Mouse (Mus musculus) neural tube, embryonic 13.5 days (tissue): ENCODE measurements around the gene Pagr1b. TPM values are rescaled to one million over a fixed set of nuclear protein-coding genes. Genes with fewer than 3 reads are reported as not detected.

Experiments used
- ATAC-seq: fragments of 200-750 bp; cut with Nextera tagmentation; 2 replicates; pipeline ENCODE4 v1.8.0; 2017; ENCODE audit warnings: low read depth, mild to moderate bottlenecking, moderate TSS enrichment, moderate library complexity
- H3K27ac ChIP-seq: fragments of 300-500 bp; sonication (generic); replicated peaks from 2 replicates; pipeline ENCODE4 v1.5.1; 2015; ENCODE audit warnings: moderate library complexity, mild to moderate bottlenecking, inconsistent platforms
- H3K27me3 ChIP-seq: fragments of 300-500 bp; sonication (generic); 2 replicates; pipeline ENCODE4 v1.6.1; 2015; ENCODE audit warnings: mild to moderate bottlenecking, inconsistent platforms
- H3K36me3 ChIP-seq: fragments of 300-500 bp; sonication (generic); 2 replicates; pipeline ENCODE4 v1.6.1; 2015; ENCODE audit warnings: mild to moderate bottlenecking, inconsistent platforms
- H3K4me1 ChIP-seq: fragments of 300-500 bp; sonication (generic); replicated peaks from 2 replicates; pipeline ENCODE4 v1.6.1; 2015; ENCODE audit warnings: inconsistent platforms
- H3K4me2 ChIP-seq: fragments of 300-500 bp; sonication (generic); 2 replicates; pipeline ENCODE4 v1.6.1; 2015; ENCODE audit warnings: inconsistent platforms, mild to moderate bottlenecking, moderate library complexity
- H3K4me3 ChIP-seq: fragments of 300-500 bp; sonication (generic); 2 replicates; pipeline ENCODE4 v1.5.1; 2015; ENCODE audit warnings: mild to moderate bottlenecking, inconsistent platforms
- H3K9ac ChIP-seq: fragments of 300-500 bp; sonication (generic); 2 replicates; pipeline ENCODE4 v1.6.1; 2015; ENCODE audit warnings: moderate library complexity, mild to moderate bottlenecking, inconsistent platforms
- H3K9me3 ChIP-seq: fragments of 300-500 bp; sonication (generic); 2 replicates; pipeline ENCODE4 v1.6.1; 2016; ENCODE audit warnings: inconsistent platforms
- WGBS: fragments of 180-500 bp; shearing (Covaris S2); methylation state at CpG from one replicate; pipeline ENCODE4 v1.1.7; 2015; 5-methylcytosine and 5-hydroxymethylcytosine counted together
- polyA plus RNA-seq: library from polyadenylated mRNA; unstranded; fragments of >200 nt; fragmentation: Nextera tagmentation; extraction: Ambion mirVana; gene quantifications from 2 replicates; pipeline ENCODE4 v1.2.1, GENCODE M21; 2015

Gene Pagr1b
- 0.50 and 0.61 TPM in 2 replicates for polyA plus RNA-seq

DNA sequence TGATC, at the start of gene Pagr1b:
Pagr1b (minus strand) TSS at position 4 of the 5 bp plus-strand sequence.
- Histone ChIP-seq H3K4me1 (peaks cover 69% of the 10 kb centered on the region), H3K27me3 (no peaks in the 10 kb centered on the region), H3K27ac (peak within 1 kb of the TSS; percentile 97), H3K36me3 (peaks cover 35% of the 10 kb centered on the region), H3K9me3 (no peaks in the 10 kb centered on the region), H3K4me2 (peak within 1 kb of the TSS; percentile 92), H3K9ac (peak within 1 kb of the TSS; percentile 96), H3K4me3 (peak within 1 kb of the TSS; percentile 79)
- no peak for ATAC-seq

DNA sequence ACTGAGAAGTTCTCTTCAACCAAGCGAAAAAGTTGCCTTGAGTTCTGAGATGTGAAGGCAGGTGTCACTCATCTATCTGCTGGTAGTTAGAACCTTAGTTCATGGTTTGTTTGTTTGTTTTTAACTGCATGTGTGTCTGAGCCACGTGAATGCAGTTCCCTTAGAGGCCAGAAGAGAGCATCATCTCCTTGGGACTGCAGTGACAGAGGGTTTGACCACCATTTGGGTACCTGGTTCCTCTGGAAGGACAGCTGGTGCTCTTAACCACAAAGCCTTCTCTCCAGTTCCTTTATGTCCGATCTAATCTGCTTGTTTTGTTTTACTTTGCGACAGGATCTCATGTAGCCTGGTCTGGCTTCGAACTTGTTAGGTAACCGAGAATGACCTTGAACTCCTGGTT, 49.3 kb upstream of the Pagr1b start:
- H3K36me3 ChIP-seq = no peaks in the 10 kb centered on the region
- 91% methylated on average over 6 of the region's 6 CpGs for WGBS
- no peak overlapping the region for H3K9ac ChIP-seq
- no peaks in the 10 kb centered on the region for H3K4me1 ChIP-seq
- H3K4me3 ChIP-seq = no peak overlapping the region
- no peaks in the 10 kb centered on the region for H3K9me3 ChIP-seq
- H3K27me3 ChIP-seq = no peaks in the 10 kb centered on the region
- ATAC-seq = no peak
- H3K4me2 ChIP-seq = no peak overlapping the region
- no peak overlapping the region for H3K27ac ChIP-seq

DNA sequence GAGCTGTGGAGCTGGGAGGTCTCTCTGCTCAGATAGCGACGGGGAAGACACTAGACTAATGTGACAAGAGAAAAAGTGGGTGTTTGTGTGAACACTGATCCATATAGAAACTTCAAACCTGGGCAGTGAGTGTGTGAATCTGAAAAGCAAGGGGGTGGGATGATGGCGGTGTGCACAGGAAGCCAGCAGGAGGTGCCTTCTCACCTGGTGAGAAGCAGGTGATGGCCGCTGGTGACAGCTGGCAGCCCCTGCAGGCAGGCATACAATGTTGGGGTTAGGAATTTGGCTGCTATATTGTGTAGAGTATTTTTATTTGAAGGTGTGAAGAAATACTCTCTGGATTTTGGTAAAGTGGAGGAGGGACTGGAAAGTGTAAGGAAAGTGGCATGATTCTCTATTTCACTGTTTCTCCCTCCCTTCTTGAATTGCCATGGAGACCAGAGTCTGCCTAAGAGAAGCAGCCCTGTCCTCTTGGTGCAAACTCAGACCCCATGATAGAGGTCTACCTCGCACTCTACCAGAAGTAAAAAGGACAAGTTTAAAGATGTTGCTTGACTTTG, 38.8 kb upstream of the Pagr1b start:
- no peaks in the 10 kb centered on the region for H3K4me1 ChIP-seq
- no peaks in the 10 kb centered on the region for H3K27me3 ChIP-seq
- WGBS = 75% methylated on average over 5 of the region's 5 CpGs
- H3K4me2 ChIP-seq = no peak overlapping the region
- no peaks in the 10 kb centered on the region for H3K36me3 ChIP-seq
- H3K4me3 ChIP-seq = no peak overlapping the region
- H3K9me3 ChIP-seq = no peaks in the 10 kb centered on the region
- no peak overlapping the region for H3K27ac ChIP-seq
- ATAC-seq = no peak
- no peak overlapping the region for H3K9ac ChIP-seq

DNA sequence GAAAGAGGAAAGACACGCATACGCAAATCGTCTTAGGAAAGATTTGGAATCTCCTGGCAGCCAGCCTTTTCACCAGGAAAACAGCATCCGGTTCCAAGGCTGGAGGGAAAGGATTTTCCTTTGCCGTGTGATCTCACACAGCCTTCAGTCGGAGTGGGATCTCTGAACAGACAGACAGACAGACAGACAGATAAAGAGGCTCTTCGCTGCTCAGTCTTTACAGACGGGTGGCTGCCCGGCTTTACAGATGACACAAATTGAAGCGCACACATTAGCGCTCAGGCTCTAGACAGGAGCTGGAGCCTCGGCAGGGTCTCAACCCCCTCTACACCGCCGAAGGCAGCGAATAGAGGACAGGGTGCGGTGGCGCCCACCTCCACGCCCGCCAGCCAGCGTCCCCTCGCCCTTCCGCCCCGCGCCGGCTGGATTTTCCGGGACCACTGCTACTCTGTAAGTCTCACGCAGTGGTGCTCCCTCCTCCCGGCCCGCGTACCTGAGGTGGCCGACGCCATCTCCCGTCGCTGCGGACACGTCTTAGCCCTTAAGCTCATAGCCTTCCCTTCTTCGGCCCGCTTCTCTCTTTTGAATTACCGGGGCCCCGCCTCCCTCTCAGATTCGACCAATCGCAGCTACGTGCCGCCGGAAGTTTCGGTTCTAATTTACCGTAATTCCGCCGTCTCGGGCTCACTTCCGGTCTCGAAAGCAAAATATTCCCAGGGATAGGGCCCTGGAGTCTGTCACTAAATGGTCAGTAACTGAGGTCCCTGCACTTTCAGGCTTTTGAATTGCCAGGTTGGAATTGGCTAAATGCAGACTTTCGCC, 25.8 kb upstream of the Pagr1b start, which contains the start of gene Kif22:
Kif22 (minus strand) TSS at position 621 of the 822 bp plus-strand sequence.
- WGBS = under 1% methylated on average over 53 of the region's 53 CpGs
- no peaks in the 10 kb centered on the region for H3K36me3 ChIP-seq
- H3K4me3 ChIP-seq = peak within 1 kb of the TSS; percentile 71
- peak within 1 kb of the TSS; percentile 84 for H3K4me2 ChIP-seq
- H3K4me1 ChIP-seq = peaks cover 21% of the 10 kb centered on the region
- no peaks in the 10 kb centered on the region for H3K27me3 ChIP-seq
- peak within 1 kb of the TSS; percentile 53 for H3K27ac ChIP-seq
- H3K9ac ChIP-seq = peak within 1 kb of the TSS; percentile 79
- H3K9me3 ChIP-seq = no peaks in the 10 kb centered on the region
- peak; percentile 87 for ATAC-seq

DNA sequence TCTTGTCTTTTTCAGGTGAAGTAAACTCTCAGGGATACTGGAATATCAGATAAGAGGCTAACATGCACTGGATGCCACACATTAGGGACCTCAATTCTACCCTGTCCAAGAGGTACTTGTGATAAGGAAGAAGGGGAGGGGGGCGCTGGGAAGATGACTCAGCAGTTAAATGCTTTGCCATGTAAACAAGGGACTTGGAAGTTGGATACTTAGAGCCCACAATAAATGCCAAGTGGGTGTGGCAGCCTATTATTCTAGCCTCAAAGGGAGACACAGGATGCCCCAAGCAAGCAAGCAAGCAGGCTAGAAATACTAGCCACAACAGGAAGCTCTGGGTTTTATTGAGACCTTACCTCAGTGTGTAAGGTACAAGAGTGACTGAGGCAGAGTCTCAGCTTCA, 15.0 kb upstream of the Pagr1b start:
- Histone ChIP-seq H3K36me3 (peaks cover 28% of the 10 kb centered on the region), H3K9me3 (no peaks in the 10 kb centered on the region), H3K9ac (no peak overlapping the region), H3K4me3 (no peak overlapping the region), H3K27ac (no peak overlapping the region), H3K4me1 (peaks cover 12% of the 10 kb centered on the region), H3K27me3 (no peaks in the 10 kb centered on the region), H3K4me2 (no peak overlapping the region)
- WGBS = 79% methylated on average over 1 of the region's 1 CpGs
- ATAC-seq = no peak

DNA sequence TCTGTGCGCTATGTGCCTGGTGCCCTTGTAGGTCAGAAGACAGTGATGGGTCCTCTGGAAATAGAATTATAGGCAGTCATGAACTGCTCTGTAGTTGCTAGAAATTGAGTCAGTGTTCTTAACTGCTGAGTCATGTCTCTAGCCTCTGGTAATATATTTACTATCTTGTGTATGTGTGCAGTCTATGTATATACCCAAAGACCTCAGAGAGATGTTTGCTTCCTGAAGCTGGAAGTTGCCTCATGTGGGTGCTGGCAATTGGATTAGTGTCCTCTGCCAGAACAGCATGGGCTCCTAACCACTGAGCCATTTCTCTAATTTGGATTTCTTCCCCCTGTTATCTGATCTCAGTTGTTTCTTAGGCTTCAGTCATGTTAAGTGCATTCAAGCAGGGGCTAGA, 13.9 kb upstream of the Pagr1b start:
- no peak overlapping the region for H3K9ac ChIP-seq
- no peak overlapping the region for H3K4me3 ChIP-seq
- H3K4me1 ChIP-seq = peaks cover 12% of the 10 kb centered on the region
- ATAC-seq = no peak
- peaks cover 28% of the 10 kb centered on the region for H3K36me3 ChIP-seq
- WGBS = 98% methylated on average over 1 of the region's 1 CpGs
- no peak overlapping the region for H3K4me2 ChIP-seq
- H3K9me3 ChIP-seq = no peaks in the 10 kb centered on the region
- H3K27me3 ChIP-seq = no peaks in the 10 kb centered on the region
- no peak overlapping the region for H3K27ac ChIP-seq

DNA sequence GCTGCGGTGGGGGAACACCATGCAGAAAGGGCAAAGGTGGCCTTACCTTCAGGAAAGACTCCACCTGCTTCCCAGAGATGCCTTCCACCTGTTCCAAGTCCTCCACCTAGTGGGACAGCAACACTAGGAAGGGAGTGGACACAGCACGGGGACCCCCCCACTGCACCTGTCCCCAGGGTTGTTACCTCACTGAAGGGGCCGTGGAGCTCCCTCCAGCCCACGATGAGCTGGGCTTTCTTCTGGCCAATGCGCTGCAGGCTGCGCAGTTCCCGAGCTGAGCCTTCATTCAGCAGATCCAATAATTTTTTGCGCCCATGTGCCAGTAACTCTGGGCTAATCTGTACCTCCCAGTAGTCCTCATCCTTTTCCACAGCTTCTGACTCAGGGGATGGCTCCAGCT, 11.6 kb upstream of the Pagr1b start:
- H3K9ac ChIP-seq = peak overlapping the region; percentile 75
- H3K36me3 ChIP-seq = peaks cover 35% of the 10 kb centered on the region
- H3K4me1 ChIP-seq = peaks cover 35% of the 10 kb centered on the region
- H3K27me3 ChIP-seq = no peaks in the 10 kb centered on the region
- H3K4me2 ChIP-seq = peak overlapping the region; percentile 64
- peak; percentile 5; the same call in 1 of the 2 replicates for ATAC-seq
- 60% methylated on average over 8 of the region's 8 CpGs for whole genome bisulfite sequencing
- H3K9me3 ChIP-seq = no peaks in the 10 kb centered on the region
- H3K4me3 ChIP-seq = peak overlapping the region; percentile 97
- peak overlapping the region; percentile 100 for H3K27ac ChIP-seq

DNA sequence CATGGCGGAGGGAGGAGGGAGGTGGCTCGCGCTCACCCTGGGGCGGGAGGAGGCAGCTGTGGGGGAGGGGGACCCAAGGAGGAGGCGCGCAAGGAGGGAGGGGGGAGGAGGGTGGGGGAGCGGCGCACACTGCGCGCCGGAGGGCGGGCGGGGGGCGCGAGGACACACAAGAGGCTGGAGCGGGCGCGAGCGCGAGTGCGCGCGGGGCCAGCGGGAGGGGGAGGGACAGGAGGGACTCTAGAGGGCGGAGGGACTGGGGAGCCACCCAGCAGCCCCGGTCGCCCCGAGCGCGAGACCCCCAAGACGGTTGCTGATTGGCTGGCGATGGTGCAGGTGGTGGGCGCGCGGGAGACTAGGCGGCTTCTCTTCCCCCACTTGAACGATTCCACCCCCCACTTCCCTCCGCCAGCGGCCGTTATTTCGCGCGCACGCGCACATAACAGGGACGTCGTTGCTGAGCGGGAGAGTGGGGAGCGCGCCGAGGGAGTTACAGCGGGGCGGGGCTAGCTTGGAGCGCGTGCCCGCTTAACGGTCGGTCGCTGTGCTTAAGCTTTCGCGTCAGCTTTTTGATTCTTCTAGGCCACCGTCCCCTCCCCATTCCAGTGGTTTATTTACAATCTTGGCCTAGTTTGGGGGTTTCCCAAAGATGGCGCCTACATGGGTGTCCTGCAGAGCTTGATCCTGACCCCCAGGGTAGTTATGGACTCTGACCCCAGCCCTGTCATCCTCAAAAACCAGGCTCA, 10.9 kb upstream of the Pagr1b start, which contains the start of gene Maz:
Maz (minus strand) TSS at position 54 of the 743 bp plus-strand sequence.
- under 1% methylated on average over 38 of the region's 63 CpGs for WGBS
- no peaks in the 10 kb centered on the region for H3K9me3 ChIP-seq
- H3K27ac ChIP-seq = peak within 1 kb of the TSS; percentile 100
- H3K27me3 ChIP-seq = no peaks in the 10 kb centered on the region
- peak; percentile 92 for ATAC-seq
- H3K4me1 ChIP-seq = peaks cover 42% of the 10 kb centered on the region
- peak within 1 kb of the TSS; percentile 100 for H3K9ac ChIP-seq
- peak within 1 kb of the TSS; percentile 99 for H3K4me2 ChIP-seq
- peak within 1 kb of the TSS; percentile 97 for H3K4me3 ChIP-seq
- H3K36me3 ChIP-seq = peaks cover 35% of the 10 kb centered on the region

DNA sequence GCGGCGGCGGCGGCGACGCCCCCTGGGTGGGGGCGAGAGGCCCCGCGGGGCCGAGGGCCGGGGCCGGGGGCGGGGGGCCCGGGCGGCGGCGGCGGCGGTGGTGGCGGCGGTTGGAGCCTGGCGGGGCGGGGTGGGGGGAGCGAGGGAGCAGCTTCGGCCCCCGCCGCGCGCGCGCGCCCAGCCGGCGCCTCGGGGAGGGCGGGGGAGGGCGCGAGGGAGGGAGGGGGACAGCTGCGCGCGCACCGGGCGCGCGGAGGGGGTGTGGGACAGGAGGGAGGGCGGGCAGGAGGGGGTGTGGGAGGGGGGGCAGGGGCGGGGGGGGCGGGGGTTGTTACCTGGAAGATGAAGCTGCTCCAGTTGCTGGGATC, 10.3 kb upstream of the Pagr1b start:
- no peaks in the 10 kb centered on the region for H3K9me3 ChIP-seq
- peak overlapping the region; percentile 97 for H3K4me3 ChIP-seq
- H3K36me3 ChIP-seq = peaks cover 34% of the 10 kb centered on the region
- H3K4me2 ChIP-seq = peak overlapping the region; percentile 99
- peak overlapping the region; percentile 100 for H3K9ac ChIP-seq
- peak overlapping the region; percentile 100 for H3K27ac ChIP-seq
- no CpG with 5 or more reads among the region's 48 CpGs for WGBS
- no peak for ATAC-seq
- no peaks in the 10 kb centered on the region for H3K27me3 ChIP-seq
- peaks cover 48% of the 10 kb centered on the region for H3K4me1 ChIP-seq

DNA sequence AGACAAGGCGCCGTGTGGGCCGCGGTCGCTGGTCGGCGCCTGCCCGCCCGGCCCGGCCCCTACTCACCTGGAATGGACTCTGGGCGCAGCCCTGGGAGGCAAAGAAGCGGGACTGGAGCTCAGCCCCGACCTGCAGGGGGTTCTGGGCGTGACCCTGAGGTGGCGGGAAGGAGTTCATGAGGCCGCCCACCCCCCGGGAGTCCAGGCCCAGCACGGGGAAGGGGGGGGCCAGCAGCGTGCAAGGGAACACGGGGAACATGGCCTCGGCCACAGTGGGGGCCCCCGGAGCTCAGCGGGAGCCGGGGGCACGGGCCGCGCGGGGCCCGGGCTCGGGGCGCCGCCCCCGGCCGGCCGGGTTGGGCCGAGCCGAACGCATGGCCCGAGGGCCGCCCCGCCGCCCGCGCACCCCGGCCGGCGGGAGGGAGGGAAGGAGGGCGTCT, 9.9 kb upstream of the Pagr1b start:
- ATAC-seq = peak; percentile 3; the same call in 1 of the 2 replicates

DNA sequence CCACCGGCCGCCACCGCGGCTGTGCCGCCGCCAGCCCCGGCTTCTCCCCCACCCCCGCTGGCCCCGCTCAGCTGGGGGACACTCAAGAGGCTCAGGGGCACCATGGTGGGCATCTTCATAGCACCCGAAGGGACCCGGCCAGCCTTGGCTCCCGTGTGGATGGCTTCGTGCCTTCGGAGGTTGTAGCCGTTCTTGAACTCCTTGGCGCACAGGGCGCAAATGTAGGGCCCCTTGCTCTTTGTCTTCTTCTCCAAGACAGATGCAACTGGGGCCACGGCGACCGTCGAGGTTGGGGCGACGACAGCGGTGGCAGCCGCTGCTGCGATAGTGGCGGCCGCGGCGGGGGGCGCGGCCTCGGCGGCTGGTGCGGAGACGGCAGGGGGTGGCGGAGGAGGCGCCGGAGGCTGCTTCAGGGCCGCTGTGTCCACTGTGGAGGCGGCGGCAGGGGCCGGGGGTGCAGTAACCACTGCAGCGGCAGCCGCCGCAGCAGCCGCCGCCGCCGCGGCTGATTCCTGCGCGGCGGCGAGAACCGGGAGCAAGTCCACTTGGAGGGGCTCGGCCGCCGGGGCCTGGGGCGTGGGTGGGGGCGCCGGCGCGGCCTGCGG, 9.4 kb upstream of the Pagr1b start:
- H3K27me3 ChIP-seq = no peaks in the 10 kb centered on the region
- no peaks in the 10 kb centered on the region for H3K9me3 ChIP-seq
- H3K4me3 ChIP-seq = peak overlapping the region; percentile 97
- ATAC-seq = no peak
- H3K4me2 ChIP-seq = peak overlapping the region; percentile 99
- H3K36me3 ChIP-seq = peaks cover 28% of the 10 kb centered on the region
- WGBS = under 1% methylated on average over 63 of the region's 65 CpGs
- peak overlapping the region; percentile 100 for H3K27ac ChIP-seq
- H3K4me1 ChIP-seq = peaks cover 57% of the 10 kb centered on the region
- peak overlapping the region; percentile 100 for H3K9ac ChIP-seq

More for the DNA sequence above, 9.9 kb upstream of the Pagr1b start:
- Histone ChIP-seq H3K4me2 (peak overlapping the region; percentile 99), H3K4me1 (peaks cover 52% of the 10 kb centered on the region), H3K36me3 (peaks cover 30% of the 10 kb centered on the region), H3K4me3 (peak overlapping the region; percentile 97), H3K27ac (peak overlapping the region; percentile 100), H3K27me3 (no peaks in the 10 kb centered on the region), H3K9me3 (no peaks in the 10 kb centered on the region), H3K9ac (peak overlapping the region; percentile 100)
- WGBS = under 1% methylated on average over 15 of the region's 48 CpGs
